Mouse (Mus musculus) liver, embryonic 11.5 days (tissue): Measurements from ENCODE around the gene Gipc2. TPM values are rescaled to one million over a fixed set of nuclear protein-coding genes. Genes with fewer than 3 reads are reported as not detected.

Source experiments
- ATAC-seq: fragments of 200-750 bp; cut with Nextera tagmentation; replicated peaks from 2 replicates; pipeline ENCODE4 v1.8.0; 2017; ENCODE audit warnings: moderate number of reproducible peaks, mild to moderate bottlenecking, moderate TSS enrichment, moderate library complexity; ENCODE audit not compliant: low FRiP score
- DNase-seq: peaks from one replicate; pipeline ENCODE4 v3.0.0-alpha.2; 2017; ENCODE audit warnings: low spot score
- H3K27ac ChIP-seq: fragments of 300-500 bp; sonication (generic); 2 replicates; pipeline ENCODE4 v1.5.1; 2014; ENCODE audit warnings: mild to moderate bottlenecking, low read depth, low read length, control low read depth
- H3K27me3 ChIP-seq: fragments of 300-500 bp; sonication (generic); replicated peaks from 2 replicates; pipeline ENCODE4 v1.6.1; 2014; ENCODE audit warnings: low read length, mixed read lengths; ENCODE audit not compliant: control insufficient read depth, insufficient read depth
- H3K36me3 ChIP-seq: fragments of 300-500 bp; sonication (generic); 2 replicates; pipeline ENCODE4 v1.6.1; 2014; ENCODE audit warnings: mild to moderate bottlenecking, low read length, moderate library complexity, mixed read lengths; ENCODE audit not compliant: control insufficient read depth, insufficient read depth
- H3K4me1 ChIP-seq: fragments of 300-500 bp; sonication (generic); replicated peaks from 2 replicates; pipeline ENCODE4 v1.6.1; 2014; ENCODE audit warnings: low read length, mixed read lengths; ENCODE audit not compliant: control insufficient read depth, insufficient read depth
- H3K4me2 ChIP-seq: fragments of 300-500 bp; sonication (generic); 2 replicates; pipeline ENCODE4 v1.6.1; 2014; ENCODE audit warnings: mild to moderate bottlenecking, control low read depth, moderate library complexity
- H3K4me3 ChIP-seq: fragments of 300-500 bp; sonication (generic); 2 replicates; pipeline ENCODE4 v1.5.1; 2014; ENCODE audit warnings: low read depth, low read length, control low read depth
- H3K9ac ChIP-seq: fragments of 300-500 bp; sonication (generic); 2 replicates; pipeline ENCODE4 v1.6.1; 2014; ENCODE audit warnings: low read depth, low read length, control low read depth
- H3K9me3 ChIP-seq: fragments of 300-500 bp; sonication (generic); 2 replicates; pipeline ENCODE4 v1.6.1; 2016; ENCODE audit warnings: low read length, inconsistent platforms, mixed read lengths; ENCODE audit not compliant: control insufficient read depth
- WGBS: fragments of 180-500 bp; shearing (Covaris S2); extraction: QIAGEN DNeasy Blood & Tissue Kit; methylation state at CpG from one replicate; pipeline ENCODE4 v1.1.7; 2014; 5-methylcytosine and 5-hydroxymethylcytosine counted together
- polyA plus RNA-seq: library from polyadenylated mRNA; unstranded; fragments of >200 nt; fragmentation: Nextera tagmentation; extraction: Ambion mirVana; gene quantifications from 2 replicates; pipeline ENCODE4 v1.2.1, GENCODE M21; 2014

The Gipc2 gene
- polyA plus RNA-seq, 1 experiment from 2014 or later, result 12.1 TPM

DNA sequence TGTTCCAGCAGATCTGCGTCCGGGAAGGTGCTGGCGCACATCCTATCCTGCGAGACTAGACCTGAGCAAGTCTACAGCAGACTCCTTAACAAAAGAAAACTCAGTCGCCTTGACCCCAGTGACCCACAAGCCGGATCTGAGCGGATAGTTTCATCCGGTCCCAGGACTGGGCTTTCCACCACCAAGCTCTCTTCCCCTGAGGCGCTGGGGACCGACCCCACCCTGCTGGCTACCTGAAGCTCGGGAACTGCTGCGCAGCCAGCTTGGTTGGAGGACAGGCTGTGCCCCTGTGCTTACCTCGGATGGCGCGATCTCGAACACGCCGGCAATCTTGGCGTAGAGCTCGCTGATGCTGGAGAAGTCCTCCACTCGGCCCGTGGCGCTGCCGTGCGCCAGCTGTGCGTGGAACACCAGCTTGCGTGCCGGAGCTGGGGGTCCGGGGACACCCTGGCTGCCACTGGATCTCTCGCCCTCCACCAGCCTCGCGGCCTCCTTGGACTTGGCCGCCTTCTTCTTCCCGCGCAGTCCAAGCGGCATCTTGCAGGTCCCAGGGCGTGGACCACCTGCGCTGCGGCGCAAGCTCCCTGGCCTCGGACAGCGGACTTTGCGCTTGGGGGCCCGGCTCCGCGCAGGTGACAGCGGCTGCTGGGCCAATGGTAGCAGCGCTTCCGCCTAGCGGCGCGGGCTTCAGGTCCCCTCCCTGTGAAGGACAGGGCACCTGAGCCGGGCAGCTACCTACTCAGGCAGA lies 505 bp downstream of the Gipc2 start:
- 3% methylated on average over 53 of the region's 53 CpGs for WGBS

DNA sequence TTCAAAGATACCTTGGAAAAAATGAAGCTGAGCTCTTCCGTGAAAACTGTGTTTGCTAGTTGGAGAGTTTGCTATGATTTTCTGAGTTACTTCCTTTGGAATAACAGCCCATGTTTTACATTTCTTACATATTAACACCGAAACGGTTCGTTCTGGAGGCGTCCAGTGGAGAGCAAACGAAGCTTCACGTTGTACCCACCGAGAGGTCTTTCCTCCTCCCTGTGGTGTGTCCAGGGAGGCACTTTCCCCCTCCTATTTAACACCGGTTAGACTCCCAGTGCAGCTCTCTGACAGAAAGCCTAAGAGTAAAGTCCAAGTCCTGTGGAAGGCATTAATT lies 1.0 kb downstream of the Gipc2 start:
- H3K9ac ChIP-seq, result peak overlapping the region; percentile 10; the same call in 1 of the 2 replicates
- H3K4me1 ChIP-seq, result peaks cover 9% of the 10 kb centered on the region; the same call in 1 of the 2 replicates
- H3K9me3 ChIP-seq, result no peaks in the 10 kb centered on the region
- no peak for DNase-seq
- H3K27ac ChIP-seq, result no peak overlapping the region
- H3K36me3 ChIP-seq, result no peaks in the 10 kb centered on the region
- no peak; the same call in 1 of the 2 replicates for ATAC-seq
- WGBS, result 38% methylated on average over 9 of the region's 9 CpGs
- H3K4me2 ChIP-seq, result peak overlapping the region; percentile 69
- H3K4me3 ChIP-seq, result peak overlapping the region; percentile 55
- H3K27me3 ChIP-seq, result peaks cover 34% of the 10 kb centered on the region

More for the DNA sequence above, 505 bp downstream of the Gipc2 start:
- Histone ChIP-seq H3K9me3 (no peaks in the 10 kb centered on the region), H3K4me1 (peaks cover 9% of the 10 kb centered on the region), H3K4me2 (peak overlapping the region; percentile 69), H3K27ac (no peak overlapping the region), H3K9ac (peak overlapping the region; percentile 47; the same call in 1 of the 2 replicates), H3K36me3 (no peaks in the 10 kb centered on the region), H3K27me3 (peaks cover 34% of the 10 kb centered on the region), H3K4me3 (peak overlapping the region; percentile 55)
- DNase-seq (peak; percentile 61), ATAC-seq (peak; percentile 51)

DNA sequence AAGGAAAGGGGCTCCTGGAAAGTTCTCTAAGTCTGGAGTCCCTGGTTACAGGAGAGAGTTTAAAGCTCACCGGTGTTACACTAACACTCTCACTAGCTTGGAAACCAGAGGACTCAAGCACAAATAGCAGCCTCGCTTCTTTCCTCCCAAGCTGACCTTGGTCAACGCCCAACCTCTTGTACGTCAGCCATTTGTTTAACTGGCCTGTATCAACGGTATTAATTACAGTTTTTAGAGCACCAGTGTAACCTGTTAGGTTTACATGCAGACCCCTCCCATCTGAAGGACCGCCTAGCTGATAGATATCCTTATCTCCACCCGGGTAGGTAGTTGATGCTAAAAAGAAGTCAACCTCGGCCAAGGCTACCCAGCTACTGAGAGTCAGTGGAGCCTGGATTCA lies 2.7 kb downstream of the Gipc2 start:
- 80% methylated on average over 8 of the region's 8 CpGs for WGBS
- Histone ChIP-seq H3K4me1 (peaks cover 9% of the 10 kb centered on the region; the same call in 1 of the 2 replicates), H3K4me2 (no peak overlapping the region), H3K4me3 (no peak overlapping the region), H3K27me3 (peaks cover 34% of the 10 kb centered on the region), H3K36me3 (no peaks in the 10 kb centered on the region), H3K27ac (no peak overlapping the region), H3K9ac (no peak overlapping the region), H3K9me3 (no peaks in the 10 kb centered on the region)
- no peak for DNase-seq
- ATAC-seq, result no peak

DNA sequence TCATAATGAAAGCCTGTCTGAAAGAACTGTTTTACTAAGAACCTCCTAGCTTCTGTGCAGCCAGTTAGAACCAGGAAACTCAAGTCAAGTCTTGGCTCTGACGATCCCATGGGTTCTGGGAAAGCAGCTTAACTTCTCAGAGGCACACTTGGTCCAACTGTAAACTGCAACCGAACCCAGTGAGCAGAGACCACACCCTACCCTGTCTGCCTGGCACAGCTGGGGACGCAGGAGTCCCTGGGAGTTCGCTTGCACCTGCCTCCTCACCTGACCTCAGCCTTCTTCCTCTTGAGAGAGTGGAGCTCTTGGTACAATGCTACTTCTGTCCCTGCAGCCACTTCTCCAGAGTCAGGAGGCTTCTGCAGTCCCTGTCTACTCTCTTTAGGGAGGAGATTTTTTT lies 5.4 kb downstream of the Gipc2 start:
- no peaks in the 10 kb centered on the region for H3K36me3 ChIP-seq
- 56% methylated on average over 4 of the region's 4 CpGs for WGBS
- no peaks in the 10 kb centered on the region for H3K9me3 ChIP-seq
- H3K4me2 ChIP-seq, result no peak overlapping the region
- no peak overlapping the region for H3K4me3 ChIP-seq
- H3K27me3 ChIP-seq, result peaks cover 12% of the 10 kb centered on the region
- H3K9ac ChIP-seq, result no peak overlapping the region
- no peak for DNase-seq
- peaks cover 4% of the 10 kb centered on the region; the same call in 1 of the 2 replicates for H3K4me1 ChIP-seq
- ATAC-seq, result no peak
- H3K27ac ChIP-seq, result no peak overlapping the region

DNA sequence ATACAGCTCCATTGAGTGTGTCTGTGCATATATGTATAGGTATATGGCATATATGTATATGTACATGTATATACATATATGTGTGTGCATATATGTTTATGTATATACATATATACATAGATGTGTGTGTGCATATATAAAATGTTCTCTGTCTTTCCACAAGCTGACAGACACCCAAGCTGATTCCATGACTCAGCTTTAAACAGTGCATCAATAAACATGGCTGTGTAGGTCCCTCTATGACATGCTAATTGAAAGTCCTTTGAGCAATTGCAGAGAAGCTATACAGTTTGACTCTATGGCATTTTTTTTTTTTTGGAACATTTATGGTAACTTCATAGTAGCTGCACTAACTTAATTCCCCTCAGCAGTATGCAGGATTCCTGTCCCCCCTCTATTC lies 6.7 kb downstream of the Gipc2 start:
- Histone ChIP-seq H3K27ac (no peak overlapping the region), H3K9me3 (no peaks in the 10 kb centered on the region), H3K27me3 (no peaks in the 10 kb centered on the region; the same call in 1 of the 2 replicates), H3K4me3 (no peak overlapping the region), H3K36me3 (no peaks in the 10 kb centered on the region), H3K4me2 (no peak overlapping the region), H3K9ac (no peak overlapping the region), H3K4me1 (peaks cover 6% of the 10 kb centered on the region)
- DNase-seq (no peak), ATAC-seq (no peak)

DNA sequence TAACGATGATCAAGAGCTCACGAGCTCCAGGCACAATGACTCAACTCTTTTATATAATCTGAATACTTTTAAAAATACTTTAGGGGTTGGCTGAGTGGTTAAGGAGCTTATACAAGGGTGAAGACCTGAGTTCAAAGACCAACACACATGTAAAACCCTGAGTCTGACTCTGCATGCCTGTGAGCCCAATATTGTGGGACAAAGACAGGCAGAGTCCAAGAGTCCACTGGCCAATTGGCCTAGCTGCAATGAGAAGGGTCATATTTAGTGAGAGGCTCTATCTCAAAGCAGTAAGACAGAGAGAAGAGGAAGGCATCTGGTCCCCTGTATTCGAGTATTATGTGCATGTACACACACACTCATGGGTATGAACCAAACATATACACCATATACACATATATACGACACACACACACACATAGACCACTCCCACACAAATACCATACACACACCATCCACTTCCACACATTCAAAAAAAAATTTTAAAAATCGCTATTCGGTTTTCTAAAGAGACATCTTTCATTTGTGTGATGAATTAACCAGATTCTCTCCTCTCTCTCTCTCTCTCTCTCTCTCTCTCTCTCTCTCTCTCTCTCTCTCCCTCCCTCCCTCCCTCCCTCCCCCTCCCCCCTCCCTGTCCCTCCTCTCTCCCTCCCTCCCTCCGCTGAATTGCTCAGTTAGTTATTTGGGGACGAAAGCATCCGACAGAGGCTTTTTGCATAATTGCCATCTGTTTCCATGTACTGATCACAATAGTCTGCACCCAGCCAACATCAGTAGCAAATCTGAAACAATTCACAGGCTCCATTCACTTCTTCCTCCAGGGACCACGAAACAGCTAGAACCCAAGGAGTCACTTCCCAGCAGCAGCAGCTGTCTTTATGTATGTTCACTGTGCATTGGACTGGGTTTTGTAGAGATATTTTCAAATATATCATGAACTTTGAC lies 7.4 kb downstream of the Gipc2 start:
- WGBS, result 80% methylated on average over 10 of the region's 10 CpGs
- no peak overlapping the region for H3K4me2 ChIP-seq
- H3K36me3 ChIP-seq, result no peaks in the 10 kb centered on the region
- H3K4me1 ChIP-seq, result peaks cover 9% of the 10 kb centered on the region
- ATAC-seq (no peak), DNase-seq (no peak)
- no peaks in the 10 kb centered on the region for H3K27me3 ChIP-seq
- H3K27ac ChIP-seq, result no peak overlapping the region
- no peaks in the 10 kb centered on the region for H3K9me3 ChIP-seq
- H3K9ac ChIP-seq, result no peak overlapping the region
- H3K4me3 ChIP-seq, result no peak overlapping the region

DNA sequence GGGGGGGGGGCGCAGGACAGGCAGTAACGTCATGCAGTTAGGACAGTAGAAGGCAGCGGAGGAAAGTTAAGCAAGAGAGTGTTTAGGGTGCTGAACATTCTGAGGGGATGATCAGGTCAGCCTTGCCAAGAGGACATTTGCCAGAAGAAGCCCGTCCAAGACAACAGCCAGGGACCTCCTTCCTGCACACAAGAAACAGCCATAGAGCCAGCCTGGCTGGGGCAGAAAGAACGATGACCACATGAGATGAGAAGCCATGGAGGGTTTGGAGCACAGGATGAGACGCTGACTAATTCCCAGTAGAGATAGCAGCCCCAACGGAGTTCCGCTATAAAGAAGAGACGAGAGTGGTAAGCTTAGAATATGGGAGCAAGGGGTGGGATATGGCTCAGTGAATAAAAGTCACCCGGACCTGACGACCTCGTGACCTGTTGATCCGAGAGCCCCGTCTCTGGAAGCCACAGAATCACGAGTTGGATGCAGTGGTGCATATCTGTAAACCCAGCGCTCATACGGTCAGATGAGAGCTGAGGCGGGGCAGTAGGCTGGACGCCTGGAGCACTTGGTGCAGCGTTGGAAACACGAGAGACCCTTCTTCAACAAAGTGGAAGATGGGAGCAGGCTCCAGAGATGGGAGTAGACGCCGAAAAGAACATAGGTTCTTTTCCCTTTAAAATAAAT lies 9.1 kb downstream of the Gipc2 start:
- no peaks in the 10 kb centered on the region for H3K27me3 ChIP-seq
- H3K4me1 ChIP-seq, result peaks cover 23% of the 10 kb centered on the region
- ATAC-seq (no peak), DNase-seq (no peak)
- H3K4me3 ChIP-seq, result no peak overlapping the region
- H3K27ac ChIP-seq, result no peak overlapping the region
- no peak overlapping the region for H3K9ac ChIP-seq
- 76% methylated on average over 23 of the region's 23 CpGs for WGBS
- no peaks in the 10 kb centered on the region for H3K36me3 ChIP-seq
- no peaks in the 10 kb centered on the region for H3K9me3 ChIP-seq
- no peak overlapping the region for H3K4me2 ChIP-seq

DNA sequence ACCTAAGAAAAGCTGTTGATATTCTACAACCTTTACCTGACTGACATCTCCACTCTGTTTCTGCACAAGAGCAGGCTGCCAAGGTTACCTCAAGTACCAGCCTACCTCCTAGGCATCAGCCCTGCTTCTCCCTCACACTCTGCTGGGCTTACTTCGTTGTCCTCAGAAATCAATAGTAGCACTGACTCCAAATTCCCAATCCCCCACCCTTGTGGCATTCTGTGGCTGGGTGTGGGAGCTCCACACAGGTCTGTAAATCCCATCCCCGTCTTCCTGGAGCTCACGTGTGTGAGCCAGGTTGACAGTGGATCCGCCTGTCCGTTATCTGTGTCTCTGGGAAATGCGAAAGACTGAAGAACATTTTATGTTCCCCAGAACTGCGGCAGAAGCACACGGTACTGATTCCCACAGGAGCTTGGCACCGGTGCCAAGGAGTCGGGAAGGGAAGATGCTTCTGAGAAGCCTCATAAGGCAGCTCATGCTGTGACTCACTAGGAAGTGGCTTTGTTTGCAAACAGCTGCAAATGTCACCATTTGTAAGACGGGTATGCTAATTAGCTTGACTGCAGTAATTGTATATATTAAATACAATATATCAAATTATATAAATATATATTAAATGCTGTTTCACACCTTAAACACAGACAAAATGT lies 10.6 kb downstream of the Gipc2 start:
- H3K4me1 ChIP-seq, result peaks cover 27% of the 10 kb centered on the region
- H3K4me3 ChIP-seq, result no peak overlapping the region
- no peak for DNase-seq
- H3K27ac ChIP-seq, result no peak overlapping the region
- H3K36me3 ChIP-seq, result no peaks in the 10 kb centered on the region
- 62% methylated on average over 11 of the region's 11 CpGs for WGBS
- no peak overlapping the region for H3K9ac ChIP-seq
- ATAC-seq, result no peak
- no peaks in the 10 kb centered on the region for H3K9me3 ChIP-seq
- no peak overlapping the region for H3K4me2 ChIP-seq
- no peaks in the 10 kb centered on the region for H3K27me3 ChIP-seq
